Mouse (Mus musculus) embryonic facial prominence, embryonic 12.5 days (tissue): Measurements from ENCODE around the gene Insm1. TPM values are rescaled to one million over a fixed set of nuclear protein-coding genes. Genes with fewer than 3 reads are reported as not detected.
A peak's percentile ranks its signal among the peaks of the same experiment; 100 is the strongest.

ENCODE experiments used
- ATAC-seq: fragments of 200-750 bp; cut with Nextera tagmentation; 2 replicates; pipeline ENCODE4 v1.8.0; 2017; ENCODE audit not compliant: insufficient number of reproducible peaks, insufficient read depth, low FRiP score, low TSS enrichment
- H3K27ac ChIP-seq: fragments of 300-500 bp; sonication (generic); 2 replicates; pipeline ENCODE4 v1.5.1; 2016; ENCODE audit warnings: mild to moderate bottlenecking
- H3K27me3 ChIP-seq: fragments of 300-500 bp; sonication (generic); 2 replicates; pipeline ENCODE4 v1.6.1; 2016; ENCODE audit warnings: mild to moderate bottlenecking, moderate library complexity
- H3K36me3 ChIP-seq: fragments of 300-500 bp; sonication (generic); 2 replicates; pipeline ENCODE4 v1.6.1; 2016; ENCODE audit warnings: mild to moderate bottlenecking
- H3K4me1 ChIP-seq: fragments of 300-500 bp; sonication (generic); 2 replicates; pipeline ENCODE4 v1.6.1; 2016
- H3K4me2 ChIP-seq: fragments of 300-500 bp; sonication (generic); replicated peaks from 2 replicates; pipeline ENCODE4 v1.6.1; 2016; ENCODE audit warnings: mild to moderate bottlenecking, moderate library complexity
- H3K4me3 ChIP-seq: fragments of 300-500 bp; sonication (generic); 2 replicates; pipeline ENCODE4 v1.5.1; 2016; ENCODE audit warnings: mild to moderate bottlenecking
- H3K9ac ChIP-seq: fragments of 300-500 bp; sonication (generic); 2 replicates; pipeline ENCODE4 v1.6.1; 2016; ENCODE audit warnings: mild to moderate bottlenecking, moderate library complexity
- H3K9me3 ChIP-seq: fragments of 300-500 bp; sonication (generic); 2 replicates; pipeline ENCODE4 v1.6.1; 2016; ENCODE audit warnings: mild to moderate bottlenecking, moderate library complexity
- WGBS: fragments of 180-500 bp; shearing (Covaris S2); methylation state at CpG from one replicate; pipeline ENCODE4 v1.1.7; 2016; 5-methylcytosine and 5-hydroxymethylcytosine counted together
- polyA plus RNA-seq: library from polyadenylated mRNA; unstranded; fragments of >200 nt; fragmentation: Nextera tagmentation; extraction: Ambion mirVana; gene quantifications from 2 replicates; pipeline ENCODE4 v1.2.1, GENCODE M21; 2016

The Insm1 gene
- polyA plus RNA-seq, 1 experiment from 2014 or later: 2.0 TPM

DNA sequence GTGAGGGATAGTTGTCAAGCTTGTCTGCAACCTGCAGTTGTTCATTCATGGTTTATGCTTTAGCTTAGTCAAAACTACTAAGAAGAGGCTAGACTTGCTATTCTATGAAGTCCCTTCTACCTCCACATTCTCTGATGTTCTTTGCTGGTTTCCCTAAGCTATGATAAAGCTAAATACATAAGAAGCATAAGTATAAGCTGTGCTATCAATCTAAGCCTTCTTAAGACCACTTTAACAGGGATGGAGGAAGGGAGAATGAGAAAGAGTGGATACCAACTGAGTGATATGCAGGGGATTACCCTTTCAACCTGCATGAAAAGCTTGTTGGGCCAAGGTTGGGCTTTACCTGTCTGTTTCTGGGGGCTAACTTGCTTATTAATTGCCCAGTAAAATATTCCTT lies 33.9 kb downstream of the Insm1 start:
- Histone ChIP-seq H3K27ac (no peak overlapping the region), H3K4me2 (no peak overlapping the region), H3K36me3 (no peaks in the 10 kb centered on the region), H3K4me1 (0 out of 2 replicates have a peak, but pooled peaks cover 5% of the 10 kb centered on the region), H3K9ac (no peak overlapping the region), H3K27me3 (no peaks in the 10 kb centered on the region), H3K4me3 (no peak overlapping the region), H3K9me3 (no peaks in the 10 kb centered on the region)
- no peak for ATAC-seq

DNA sequence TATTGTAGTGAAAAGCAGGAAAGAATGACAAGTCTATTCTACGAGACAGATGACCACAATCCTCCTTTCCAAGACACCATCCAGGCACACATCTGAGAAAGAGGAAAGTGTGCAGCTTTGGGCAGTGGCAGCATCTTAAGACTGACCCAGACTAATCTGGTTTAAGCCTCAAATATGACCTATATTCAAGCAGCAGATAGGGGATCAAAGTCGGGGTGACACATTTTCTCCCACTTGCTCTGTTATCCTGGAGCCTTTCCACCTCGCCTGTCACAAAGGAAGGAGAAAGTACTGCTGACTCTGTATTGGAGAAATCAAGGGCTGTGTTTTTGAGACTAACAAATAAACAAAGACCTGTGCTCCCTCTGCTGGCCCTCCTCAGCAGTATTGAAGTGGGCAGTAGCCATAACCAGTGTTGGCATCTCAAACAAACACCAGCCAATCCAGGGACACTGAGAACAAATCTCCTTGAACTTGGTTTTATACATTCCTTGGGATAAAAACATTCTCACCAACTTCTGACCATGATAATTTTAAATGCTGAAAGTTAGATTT lies 34.7 kb downstream of the Insm1 start:
- H3K36me3 ChIP-seq: no peaks in the 10 kb centered on the region
- 74% methylated on average over 3 of the region's 3 CpGs for WGBS
- ATAC-seq: no peak
- no peaks in the 10 kb centered on the region for H3K9me3 ChIP-seq
- no peak overlapping the region for H3K27ac ChIP-seq
- H3K4me3 ChIP-seq: no peak overlapping the region
- H3K27me3 ChIP-seq: no peaks in the 10 kb centered on the region
- H3K4me1 ChIP-seq: 0 out of 2 replicates have a peak, but pooled peaks cover 5% of the 10 kb centered on the region
- no peak overlapping the region for H3K4me2 ChIP-seq
- H3K9ac ChIP-seq: no peak overlapping the region

DNA sequence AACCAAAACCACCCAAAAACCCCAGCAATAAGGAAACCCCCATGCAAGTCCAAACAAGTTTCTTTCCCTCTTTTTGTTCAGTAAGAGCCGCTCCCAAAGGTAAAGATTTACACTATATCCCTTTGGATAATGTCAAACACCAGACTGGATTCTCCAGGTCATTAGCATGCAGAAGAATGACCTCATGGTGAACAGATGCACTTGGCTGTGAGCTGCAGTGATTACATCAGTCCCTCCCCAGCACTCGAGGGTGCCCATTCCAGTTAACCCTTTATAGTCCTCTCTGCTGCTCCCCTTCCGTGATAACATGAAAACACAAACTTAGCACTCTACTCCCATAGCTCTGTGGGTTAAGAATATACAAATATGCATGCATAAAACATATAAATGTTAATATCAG lies 35.3 kb downstream of the Insm1 start:
- 0 out of 2 replicates have a peak, but pooled peaks cover 5% of the 10 kb centered on the region for H3K4me1 ChIP-seq
- no peak for ATAC-seq
- no peak overlapping the region for H3K27ac ChIP-seq
- H3K9me3 ChIP-seq: no peaks in the 10 kb centered on the region
- 39% methylated on average over 3 of the region's 3 CpGs for WGBS
- H3K27me3 ChIP-seq: no peaks in the 10 kb centered on the region
- no peak overlapping the region for H3K4me3 ChIP-seq
- no peak overlapping the region for H3K9ac ChIP-seq
- H3K36me3 ChIP-seq: no peaks in the 10 kb centered on the region
- no peak overlapping the region for H3K4me2 ChIP-seq

DNA sequence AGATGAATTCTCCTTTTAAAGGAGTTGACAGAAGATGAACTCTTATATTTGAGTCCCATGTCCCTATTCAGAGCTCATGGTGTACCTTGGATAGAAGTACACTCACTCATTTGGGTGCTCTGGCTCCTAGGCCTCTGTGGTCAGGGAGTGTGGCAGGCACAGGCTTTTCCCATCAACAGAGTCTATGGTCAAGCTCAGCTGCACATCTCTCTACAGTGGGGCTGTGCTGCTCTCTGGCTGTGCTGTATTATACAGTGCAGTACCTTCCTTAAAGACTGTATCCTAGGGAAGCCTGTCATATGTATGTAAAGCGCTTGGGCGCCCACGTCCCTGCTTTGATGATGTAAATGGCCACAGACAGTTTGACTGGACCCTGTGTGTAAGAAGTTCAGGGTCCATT lies 35.9 kb downstream of the Insm1 start:
- Histone ChIP-seq H3K4me2 (no peak overlapping the region), H3K4me1 (peaks cover 9% of the 10 kb centered on the region; the same call in 1 of the 2 replicates), H3K27ac (no peak overlapping the region), H3K9ac (no peak overlapping the region), H3K4me3 (no peak overlapping the region), H3K9me3 (no peaks in the 10 kb centered on the region), H3K36me3 (no peaks in the 10 kb centered on the region), H3K27me3 (no peaks in the 10 kb centered on the region)
- 81% methylated on average over 3 of the region's 3 CpGs for WGBS
- ATAC-seq: no peak

DNA sequence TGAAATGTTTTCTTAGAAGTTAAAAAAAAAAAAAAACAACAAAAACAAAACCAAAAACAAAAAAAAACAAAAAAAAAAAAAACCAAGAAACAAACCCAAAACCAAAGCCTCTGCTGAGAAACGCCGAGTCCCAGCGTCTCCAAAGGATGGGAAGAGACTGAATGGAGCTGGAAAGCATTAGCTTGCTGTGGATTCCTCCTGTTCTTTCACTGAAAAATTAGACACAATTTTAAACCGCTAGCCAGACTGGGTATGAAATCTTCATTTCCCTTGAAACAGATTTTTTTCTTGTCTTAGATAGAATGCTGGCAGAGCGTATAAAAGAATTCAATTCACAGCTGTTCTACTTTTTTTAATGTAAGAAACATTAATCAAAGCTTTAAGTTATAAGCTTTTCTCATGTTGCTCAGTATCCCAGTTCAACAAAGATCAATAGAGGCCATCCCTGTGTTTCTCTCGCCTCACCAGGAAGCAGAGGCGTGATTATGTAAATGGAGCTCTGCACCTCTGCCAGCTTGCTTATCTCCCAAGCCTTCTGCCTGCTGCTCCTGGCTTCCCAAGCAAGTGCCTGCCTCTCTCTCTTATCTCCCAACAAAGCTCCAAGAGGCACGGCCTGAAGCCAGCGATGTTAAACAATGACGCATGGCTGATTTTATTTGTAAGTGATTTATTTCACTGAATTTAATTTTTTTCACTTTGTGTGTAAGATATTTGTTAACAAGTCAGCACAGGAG lies 37.2 kb downstream of the Insm1 start:
- Histone ChIP-seq H3K4me2 (no peak overlapping the region), H3K9ac (no peak overlapping the region), H3K4me1 (peaks cover 9% of the 10 kb centered on the region; the same call in 1 of the 2 replicates), H3K27me3 (no peaks in the 10 kb centered on the region), H3K4me3 (no peak overlapping the region), H3K9me3 (no peaks in the 10 kb centered on the region), H3K27ac (no peak overlapping the region), H3K36me3 (no peaks in the 10 kb centered on the region)
- WGBS: 38% methylated on average over 10 of the region's 10 CpGs
- no peak for ATAC-seq

DNA sequence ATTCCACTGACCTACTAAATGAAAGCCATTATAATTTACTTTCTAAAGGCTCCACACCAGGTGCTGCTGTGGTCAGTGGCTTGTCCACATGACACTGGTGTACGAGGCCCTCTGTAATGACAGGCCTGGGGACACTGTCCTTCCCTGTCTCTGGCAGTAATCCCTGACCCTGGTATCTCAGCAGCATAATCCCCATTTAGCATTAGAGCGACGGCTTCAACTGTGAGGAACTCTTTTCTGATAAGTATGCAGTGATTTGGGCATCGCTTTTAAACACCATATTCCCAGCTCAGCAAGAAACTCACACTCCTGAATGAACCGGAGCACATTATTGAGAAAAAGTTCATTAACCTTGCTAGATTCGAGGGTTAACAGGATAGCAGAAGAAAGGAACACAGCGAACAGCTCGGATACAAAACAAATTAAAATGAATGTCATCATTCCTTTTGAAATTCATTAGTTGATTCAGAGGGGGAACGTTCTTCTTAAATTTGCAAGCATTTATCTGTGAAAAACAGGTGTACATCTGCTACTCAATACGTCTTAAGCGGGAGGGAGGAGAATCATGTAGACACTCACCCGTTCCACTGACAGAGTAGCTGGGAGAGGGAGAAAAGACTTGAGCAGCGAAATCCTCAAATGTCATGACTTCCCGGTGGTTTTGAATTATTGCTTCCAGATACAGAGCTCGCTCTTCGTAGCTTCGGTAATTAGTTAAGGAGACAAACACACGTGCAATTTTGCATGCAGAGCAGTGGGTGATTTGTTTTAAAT lies 38.3 kb downstream of the Insm1 start:
- no peak for ATAC-seq
- no peaks in the 10 kb centered on the region for H3K9me3 ChIP-seq
- H3K27ac ChIP-seq: no peak overlapping the region
- WGBS: 36% methylated on average over 18 of the region's 18 CpGs
- no peak overlapping the region for H3K4me2 ChIP-seq
- H3K36me3 ChIP-seq: no peaks in the 10 kb centered on the region
- H3K4me1 ChIP-seq: peaks cover 9% of the 10 kb centered on the region; the same call in 1 of the 2 replicates
- H3K9ac ChIP-seq: no peak overlapping the region
- H3K4me3 ChIP-seq: no peak overlapping the region
- H3K27me3 ChIP-seq: no peaks in the 10 kb centered on the region

DNA sequence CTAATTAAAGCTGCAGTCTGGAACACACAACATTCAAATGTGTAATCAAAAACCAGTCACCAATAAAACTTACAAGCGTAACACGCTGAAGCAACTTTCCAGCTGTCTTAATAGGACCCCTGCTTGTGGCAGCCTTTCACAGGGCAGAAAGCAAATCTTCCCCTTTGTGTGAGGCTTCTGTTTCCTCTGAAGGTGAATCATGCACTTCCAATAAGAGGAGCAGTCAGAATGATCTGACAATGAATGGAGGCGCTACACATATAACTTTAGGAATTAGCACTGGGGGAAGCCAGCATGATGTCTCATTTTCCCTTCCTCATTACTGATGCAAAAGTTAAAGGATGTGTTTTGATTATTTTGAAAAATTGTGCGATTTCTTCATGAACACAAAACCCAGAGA lies 39.4 kb downstream of the Insm1 start:
- no peaks in the 10 kb centered on the region for H3K9me3 ChIP-seq
- H3K4me1 ChIP-seq: peaks cover 9% of the 10 kb centered on the region; the same call in 1 of the 2 replicates
- H3K27ac ChIP-seq: no peak overlapping the region
- no peaks in the 10 kb centered on the region for H3K36me3 ChIP-seq
- no peak for ATAC-seq
- H3K27me3 ChIP-seq: no peaks in the 10 kb centered on the region
- WGBS: 74% methylated on average over 4 of the region's 4 CpGs
- no peak overlapping the region for H3K4me3 ChIP-seq
- no peak overlapping the region for H3K4me2 ChIP-seq
- H3K9ac ChIP-seq: no peak overlapping the region

DNA sequence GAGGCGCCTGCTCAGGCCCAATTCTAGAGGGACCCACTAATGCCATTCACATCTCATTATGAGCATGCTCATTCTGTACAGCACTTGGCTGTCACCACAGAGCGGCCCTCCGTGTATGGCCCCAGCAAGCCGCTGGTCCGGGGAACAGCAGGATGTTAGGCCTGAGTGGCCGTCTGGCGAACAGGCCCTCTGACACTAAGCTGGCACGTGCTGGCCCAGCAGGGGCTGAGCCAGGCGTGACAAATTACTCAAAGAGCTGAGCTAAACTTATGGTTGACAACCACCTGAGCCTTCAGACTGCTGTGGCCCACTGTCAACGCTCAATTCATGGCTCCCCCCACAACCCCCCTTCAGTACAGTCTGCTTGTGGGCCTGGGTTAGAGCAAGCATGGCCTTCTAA lies 40.5 kb downstream of the Insm1 start:
- WGBS: 34% methylated on average over 10 of the region's 10 CpGs
- H3K27me3 ChIP-seq: no peaks in the 10 kb centered on the region
- no peak overlapping the region for H3K4me3 ChIP-seq
- peaks cover 9% of the 10 kb centered on the region; the same call in 1 of the 2 replicates for H3K4me1 ChIP-seq
- ATAC-seq: 0 out of 2 replicates have a peak, but pooled peaks have one; percentile 49
- no peak overlapping the region for H3K4me2 ChIP-seq
- H3K9ac ChIP-seq: no peak overlapping the region
- no peaks in the 10 kb centered on the region for H3K36me3 ChIP-seq
- no peak overlapping the region for H3K27ac ChIP-seq
- no peaks in the 10 kb centered on the region for H3K9me3 ChIP-seq

DNA sequence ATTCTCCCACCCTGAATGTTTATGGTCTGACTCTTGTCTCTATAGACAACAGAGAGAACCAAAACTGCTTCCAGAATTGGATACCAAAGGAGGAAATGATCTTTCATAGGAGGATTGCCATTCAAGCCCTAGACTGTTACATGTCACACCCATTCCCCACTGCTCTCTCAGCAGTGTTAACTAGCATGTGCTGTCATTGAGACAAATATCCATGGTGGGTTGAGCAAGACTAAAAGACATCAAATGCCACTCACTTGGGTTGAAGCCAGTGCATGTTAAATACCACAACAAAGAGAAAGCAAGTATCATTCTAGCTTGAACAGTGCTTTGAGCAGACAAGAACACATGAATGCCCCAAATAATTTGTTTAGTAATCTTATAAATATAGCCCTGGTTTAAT lies 41.2 kb downstream of the Insm1 start:
- no peak for ATAC-seq
- Histone ChIP-seq H3K4me1 (peaks cover 9% of the 10 kb centered on the region; the same call in 1 of the 2 replicates), H3K9ac (no peak overlapping the region), H3K4me2 (no peak overlapping the region), H3K9me3 (no peaks in the 10 kb centered on the region), H3K4me3 (no peak overlapping the region), H3K27ac (no peak overlapping the region), H3K36me3 (no peaks in the 10 kb centered on the region), H3K27me3 (no peaks in the 10 kb centered on the region)

DNA sequence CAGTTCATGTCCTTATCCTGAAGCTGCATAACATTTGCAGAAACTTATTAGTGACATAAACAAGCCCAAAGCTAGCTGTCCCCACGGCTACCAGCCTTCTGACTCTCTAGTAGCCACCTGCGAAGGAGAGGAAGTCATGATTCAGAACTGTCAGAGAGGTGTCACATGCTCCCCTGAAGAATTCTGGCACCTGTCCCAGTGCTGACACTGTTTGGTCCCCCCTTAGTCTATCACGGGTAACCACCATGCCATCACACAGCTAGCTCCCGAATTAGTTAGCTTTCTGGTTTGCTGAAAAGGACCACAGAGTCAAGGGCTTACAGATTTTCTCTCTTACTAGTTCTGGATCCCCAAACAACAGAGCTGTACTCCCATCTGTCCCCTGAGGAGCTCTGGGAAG lies 43.3 kb downstream of the Insm1 start:
- Histone ChIP-seq H3K27me3 (no peaks in the 10 kb centered on the region), H3K4me2 (no peak overlapping the region), H3K27ac (no peak overlapping the region), H3K36me3 (no peaks in the 10 kb centered on the region), H3K4me1 (peaks cover 5% of the 10 kb centered on the region; the same call in 1 of the 2 replicates), H3K9ac (no peak overlapping the region), H3K4me3 (no peak overlapping the region), H3K9me3 (no peaks in the 10 kb centered on the region)
- 81% methylated on average over 4 of the region's 4 CpGs for WGBS
- ATAC-seq: no peak

DNA sequence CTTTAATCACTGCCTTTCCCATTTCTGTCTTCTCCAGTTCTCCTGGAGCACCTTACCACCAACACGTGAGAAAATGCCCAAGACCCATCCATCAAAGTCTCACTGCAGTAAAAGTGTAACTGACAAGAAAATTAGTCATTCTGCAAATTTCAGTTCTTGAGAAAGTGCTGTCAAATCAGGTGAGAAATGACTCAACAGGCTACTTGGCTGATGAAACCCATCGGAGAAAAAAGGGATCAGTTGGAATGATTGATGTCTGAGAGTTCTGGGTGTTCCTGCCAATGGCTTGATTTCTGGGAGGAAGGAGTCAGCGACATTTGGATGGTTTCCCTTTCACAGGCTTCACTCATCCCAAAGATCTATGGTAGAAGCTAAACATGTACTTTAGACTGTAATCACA lies 44.8 kb downstream of the Insm1 start:
- no peak overlapping the region for H3K4me3 ChIP-seq
- no peaks in the 10 kb centered on the region for H3K27me3 ChIP-seq
- no peak overlapping the region for H3K4me2 ChIP-seq
- no peak overlapping the region for H3K9ac ChIP-seq
- H3K9me3 ChIP-seq: no peaks in the 10 kb centered on the region
- no peak overlapping the region for H3K27ac ChIP-seq
- H3K36me3 ChIP-seq: no peaks in the 10 kb centered on the region
- H3K4me1 ChIP-seq: peaks cover 5% of the 10 kb centered on the region; the same call in 1 of the 2 replicates
- 88% methylated on average over 3 of the region's 3 CpGs for WGBS
- ATAC-seq: no peak
